8 mouse cellular contexts compared by ENCODE assay signal in the genomic region with DNA sequence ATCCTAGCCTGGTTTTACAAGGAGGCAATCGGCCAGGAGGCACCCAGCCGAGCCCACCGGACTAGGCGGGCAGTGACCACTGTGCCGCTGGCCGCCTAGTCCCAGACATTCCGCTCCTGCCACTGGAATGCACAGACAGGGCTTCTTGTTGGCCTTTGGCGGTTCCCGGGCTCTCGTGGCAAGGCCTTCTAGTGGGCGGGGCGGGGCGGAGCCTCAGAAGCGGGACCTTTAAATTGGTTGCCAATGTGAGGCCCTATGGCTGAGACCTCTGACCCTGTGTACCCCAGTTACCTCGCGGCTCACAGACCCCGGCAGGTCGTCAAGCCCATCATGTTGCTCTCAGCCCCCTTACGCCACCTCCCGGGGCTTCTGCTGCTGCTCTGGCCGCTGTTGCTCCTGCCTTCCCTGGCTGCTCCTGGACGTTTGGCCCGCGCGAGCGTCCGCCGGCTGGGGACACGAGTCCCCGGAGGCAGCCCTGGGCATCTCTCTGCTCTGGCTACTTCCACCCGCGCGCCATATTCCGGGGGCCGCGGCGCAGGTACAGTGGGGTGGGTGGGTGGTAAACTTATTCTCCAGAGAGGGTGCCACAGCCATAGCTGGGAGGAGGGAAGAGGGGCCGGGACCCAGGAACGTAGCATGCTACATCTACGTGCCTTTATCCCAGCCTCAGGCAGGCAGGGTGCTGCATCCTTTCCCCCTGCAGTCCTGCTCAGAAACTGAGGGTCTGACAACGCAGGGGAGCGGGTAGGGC. TPM values are rescaled to one million over a fixed set of nuclear protein-coding genes. Genes with fewer than 3 reads are reported as not detected.
DNase-seq lines count a peak whose midpoint lies in the region; ATAC-seq and TF ChIP-seq lines count a peak whose summit lies in the region.

A gene (plus strand): TSS at position 216 of the 751 bp plus-strand sequence.

- peak within 1 kb of the TSS; percentile 51 for H3K9ac ChIP-seq in heart, postnatal 0 days (replicated peaks; ENCODE audit: low read depth, low read length)

- peak within 1 kb of the TSS; percentile 63 for H3K4me3 ChIP-seq in forebrain, embryonic 10.5 days
- peak within 1 kb of the TSS; percentile 45 for H3K4me3 ChIP-seq in heart, postnatal 0 days (ENCODE audit: low read depth, low read length)

- H3K27ac ChIP-seq in forebrain, embryonic 10.5 days = peak within 1 kb of the TSS; percentile 77
- H3K27ac ChIP-seq in heart, postnatal 0 days (ENCODE audit: low read depth) = no peak within 1 kb of the TSS; the same call in 1 of the 2 replicates

- H3K9me3 ChIP-seq in forebrain, embryonic 10.5 days = no peaks in the 10 kb centered on the region
- no peaks in the 10 kb centered on the region for H3K9me3 ChIP-seq in heart, postnatal 0 days (replicated peaks; ENCODE audit: control insufficient read depth, low read length)

- peak; percentile 76 for ATAC-seq in Patski
- ATAC-seq in cerebellum, adult (ENCODE audit: insufficient number of reproducible peaks, low FRiP score, low TSS enrichment) = peak; percentile 45; the same call in 1 of the 2 replicates
- ATAC-seq in heart, postnatal 0 days (ENCODE audit: insufficient read depth, low read depth) = peak; percentile 81

- H3K27me3 ChIP-seq in Patski = no peaks in the 10 kb centered on the region
- H3K27me3 ChIP-seq in forebrain, embryonic 10.5 days (ENCODE audit: poor library complexity, severe bottlenecking) = peaks cover 35% of the 10 kb centered on the region
- H3K27me3 ChIP-seq in heart, postnatal 0 days (ENCODE audit: control insufficient read depth, insufficient read depth, low read length) = peaks cover 7% of the 10 kb centered on the region; the same call in 1 of the 2 replicates

- H3K4me1 ChIP-seq in forebrain, embryonic 10.5 days = peaks cover 15% of the 10 kb centered on the region
- peaks cover 8% of the 10 kb centered on the region; the same call in 1 of the 2 replicates for H3K4me1 ChIP-seq in heart, postnatal 0 days (ENCODE audit: control insufficient read depth, insufficient read depth)

- in situ Hi-C loops in Patski (cut with MboI; ENCODE audit: low pct_unique_long_range_greater_than_20kb) = no loop called here

- no peak for TF ChIP-seq EP300 in heart, postnatal 0 days (IDR thresholded peaks at IDR 0.05; ENCODE audit: low read depth)

- no peaks in the 10 kb centered on the region for H3K36me3 ChIP-seq in forebrain, embryonic 10.5 days (replicated peaks)
- no peaks in the 10 kb centered on the region for H3K36me3 ChIP-seq in heart, postnatal 0 days (replicated peaks; ENCODE audit: control insufficient read depth, insufficient read depth, low read length)

- no peak for TF ChIP-seq CTCF in Patski (IDR thresholded peaks at IDR 0.05)
- TF ChIP-seq CTCF in heart, postnatal 0 days (IDR thresholded peaks at IDR 0.05; ENCODE audit: low read depth) = no peak

- peak within 1 kb of the TSS; percentile 88 for H3K4me2 ChIP-seq in heart, postnatal 0 days (ENCODE audit: low read depth, low read length)

- POLR2A ChIA-PET in Patski (lab: Charles Lee) = interaction anchor here (0.6 kb wide), 1 partner anchor 11 kb away, joined by 6 read pairs; no protein-coding TSS in a partner anchor

- DNase-seq in Patski (ENCODE audit: low read depth, low spot score) = no peak
- peak; percentile 84 for DNase-seq in forebrain, embryonic 10.5 days (ENCODE audit: extremely low spot score, low spot score)
- peak; percentile 65 for DNase-seq in heart, postnatal 0 days (ENCODE audit: low spot score)
- DNase-seq in kidney, postnatal 10 days = peak; percentile 86
- DNase-seq in lung, postnatal 14 days = peak; percentile 83
- DNase-seq in ovary, postnatal 36 days (ENCODE audit: low spot score) = peak; percentile 74
- no peak for DNase-seq in MN1 (ENCODE audit: low spot score)

- CTCF ChIA-PET in Patski (lab: Charles Lee) = interaction anchor here (1.3 to 2.6 kb wide), 2 partner anchors 10 to 12 kb away, joined by 3 to 11 read pairs; no protein-coding TSS in a partner anchor

- WGBS in forebrain, embryonic 10.5 days = under 1% methylated on average over 42 of the region's 42 CpGs
- whole genome bisulfite sequencing in heart, postnatal 0 days = 3% methylated on average over 42 of the region's 42 CpGs

RNA-seq across cellular contexts. Expression of the gene that starts here (rescaled TPM):
- 0.17 TPM for polyA plus RNA-seq in Patski (2021)
- polyA plus RNA-seq in forebrain, embryonic 10.5 days (2016; fragmentation: Nextera tagmentation; extraction: Ambion mirVana) = 5.9 and 7.0 TPM in 2 replicates
- total RNA-seq in heart, postnatal 0 days (2014; rRNA removed; ENCODE audit: low replicate concordance) = 0.12 TPM in 1 of 2 replicates, not detected in the other
- 0.05 and 0.07 TPM in 2 replicates for polyA plus RNA-seq in heart, postnatal 0 days (2015; fragmentation: Nextera tagmentation; extraction: Ambion mirVana)

Comparison
In these comparisons a context has a peak if more than half of its experiments do, and no peak if none do; other contexts are left out.
1. Peak in ATAC-seq in Patski; RNA of the gene not detected or under 1 TPM.
2. Peak in DNase-seq, ATAC-seq, H3K4me3 ChIP-seq, H3K9ac ChIP-seq and H3K4me2 ChIP-seq in heart, postnatal 0 days; RNA of the gene not detected or under 1 TPM.
3. DNase-seq: peak in forebrain, embryonic 10.5 days (single experiment), kidney, postnatal 10 days (single experiment), lung, postnatal 14 days (single experiment) and ovary, postnatal 36 days (single experiment); none in Patski (single experiment) and MN1 (single experiment).
4. Peak in every context shown above with its lines, with median percentiles within 50 percentile points of each other: ATAC-seq.